Mouse (Mus musculus): ENCODE measurements at regions not wholly inside any gene's neighbourhood (a gene's known extent, or its start where the extent isn't known, plus 50 kb on each side); places are given as distances from the start of the nearest gene placed in this dataset.

GRCm38 (mm10) chr9:63881692-63882091, 123.9 kb upstream of the Smad3 start:
- TF ChIP-seq CTCF (IDR thresholded peaks at IDR 0.05; ENCODE audit: control insufficient read depth, insufficient read depth, low read length) (no peak), POLR2A (IDR thresholded peaks at IDR 0.05; ENCODE audit: borderline replicate concordance, control insufficient read depth, low read depth, low read length) (no peak)
